Mouse (Mus musculus): ENCODE results near the gene Kifc3.
"Not testable (repeated sequence)": the region's sequence is repeated elsewhere in the genome, so short reads cannot be mapped to it uniquely, and the experiment has no call there.

Kifc3 gene

GRCm38 (mm10) chr8:95202056-95202570 lies 499 bp downstream of the Kifc3 start:
- DNase-seq (ENCODE audit: low spot score in 2 of 2): no peak

GRCm38 (mm10) chr8:95201491-95201890 lies 1.1 kb downstream of the Kifc3 start:
- no peak for DNase-seq (ENCODE audit: low spot score in 2 of 2)

GRCm38 (mm10) chr8:95200001-95200405 lies 2.6 kb downstream of the Kifc3 start:
- DNase-seq (ENCODE audit: low spot score in 2 of 2): no peak

GRCm38 (mm10) chr8:95195728-95196127 lies 6.9 kb downstream of the Kifc3 start:
- no peak for DNase-seq (ENCODE audit: low spot score in 2 of 2)

GRCm38 (mm10) chr8:95191497-95192175 lies 11.0 kb downstream of the Kifc3 start:
- DNase-seq (ENCODE audit: low spot score in 2 of 2): no peak

- no peak for DNase-seq (ENCODE audit: low spot score in 2 of 2)
Measured at GRCm38 (mm10) chr8:95187579-95187978, 15.0 kb downstream of the Kifc3 start.

- DNase-seq (ENCODE audit: low spot score in 2 of 2): no peak
Measured at GRCm38 (mm10) chr8:95185891-95186513, 16.6 kb downstream of the Kifc3 start.

- no peak for DNase-seq (ENCODE audit: low spot score in 2 of 2)
Measured at GRCm38 (mm10) chr8:95185104-95185503, 17.5 kb downstream of the Kifc3 start.

- DNase-seq (ENCODE audit: low spot score in 2 of 2): no peak
Measured at GRCm38 (mm10) chr8:95184171-95184570, 18.4 kb downstream of the Kifc3 start.

GRCm38 (mm10) chr8:95181850-95182249 lies 20.8 kb downstream of the Kifc3 start:
- no peak for DNase-seq (ENCODE audit: low spot score in 2 of 2)

GRCm38 (mm10) chr8:95178191-95178590 lies 24.4 kb downstream of the Kifc3 start:
- no peak for DNase-seq (ENCODE audit: low spot score in 2 of 2)

- no peak for DNase-seq (ENCODE audit: low spot score in 2 of 2)
Measured at GRCm38 (mm10) chr8:95176985-95177384, 25.6 kb downstream of the Kifc3 start.

- DNase-seq (ENCODE audit: low spot score in 2 of 2): no peak
Measured at GRCm38 (mm10) chr8:95175808-95176207, 26.8 kb downstream of the Kifc3 start.

- no peak for DNase-seq (ENCODE audit: low spot score in 2 of 2)
Measured at GRCm38 (mm10) chr8:95175306-95175705, 27.3 kb downstream of the Kifc3 start.

GRCm38 (mm10) chr8:95172433-95172832 lies 30.2 kb downstream of the Kifc3 start:
- DNase-seq (ENCODE audit: low spot score in 2 of 2): no peak

GRCm38 (mm10) chr8:95167726-95168125 lies 34.9 kb downstream of the Kifc3 start:
- no peak for DNase-seq (ENCODE audit: low spot score in 2 of 2)

GRCm38 (mm10) chr8:95166400-95166799 lies 36.2 kb downstream of the Kifc3 start:
- DNase-seq (ENCODE audit: low spot score in 2 of 2): no peak

- no peak for DNase-seq (ENCODE audit: low spot score in 2 of 2)
Measured at GRCm38 (mm10) chr8:95165923-95166322, 36.7 kb downstream of the Kifc3 start.

- no peak for DNase-seq (ENCODE audit: low spot score in 2 of 2)
Measured at GRCm38 (mm10) chr8:95164469-95164868, 38.1 kb downstream of the Kifc3 start.

- DNase-seq (ENCODE audit: low spot score in 2 of 2): not testable (repeated sequence)
Measured at GRCm38 (mm10) chr8:95163969-95164368, 38.6 kb downstream of the Kifc3 start.

GRCm38 (mm10) chr8:95162785-95163184 lies 39.8 kb downstream of the Kifc3 start:
- DNase-seq (ENCODE audit: low spot score in 2 of 2): no peak

GRCm38 (mm10) chr8:95159344-95159743 lies 43.3 kb downstream of the Kifc3 start:
- no peak for DNase-seq (ENCODE audit: low spot score in 2 of 2)

- DNase-seq (ENCODE audit: low spot score in 2 of 2): no peak
Measured at GRCm38 (mm10) chr8:95158654-95159053, 44.0 kb downstream of the Kifc3 start.
